Mouse (Mus musculus) induced T-regulatory cell, adult 2 months (primary cell): ENCODE results near the gene Gm10024.
"Not testable (repeated sequence)": the region's sequence is repeated elsewhere in the genome, so short reads cannot be mapped to it uniquely, and the experiment has no call there.

Experiments used
- DNase-seq: peaks from one replicate; pipeline ENCODE4 v3.0.0-alpha.2; 2012; ENCODE audit warnings: low read depth

Gene Gm10024

GRCm38 (mm10) chr10:77735928-77736327 lies 24.7 kb downstream of the Gm10024 start:
- DNase-seq = no peak

GRCm38 (mm10) chr10:77738929-77739328 lies 27.7 kb downstream of the Gm10024 start:
- DNase-seq = no peak

GRCm38 (mm10) chr10:77741924-77742688 lies 30.8 kb downstream of the Gm10024 start, which contains the start of gene Gm18596:
Gene Gm18596 (minus strand): TSS chr10:77742638.
- not testable (repeated sequence) for DNase-seq

GRCm38 (mm10) chr10:77750686-77751085 lies 39.4 kb downstream of the Gm10024 start:
- DNase-seq = not testable (repeated sequence)

GRCm38 (mm10) chr10:77751254-77751653 lies 40.0 kb downstream of the Gm10024 start, which contains the start of gene Gm9736:
Gene Gm9736 (minus strand): TSS chr10:77751354.
- not testable (repeated sequence) for DNase-seq

GRCm38 (mm10) chr10:77752312-77752711 lies 41.1 kb downstream of the Gm10024 start:
- DNase-seq = not testable (repeated sequence)

GRCm38 (mm10) chr10:77753448-77753847 lies 42.2 kb downstream of the Gm10024 start:
- DNase-seq = peak; percentile 22

GRCm38 (mm10) chr10:77759582-77759981 lies 48.3 kb downstream of the Gm10024 start, which contains the start of gene Gm3233:
Gene Gm3233 (minus strand): TSS chr10:77759682.
- not testable (repeated sequence) for DNase-seq
